Mouse (Mus musculus) left cerebral cortex, postnatal 14 days (tissue): Measurements from ENCODE around the gene Cand2. TPM values are rescaled to one million over a fixed set of nuclear protein-coding genes. Genes with fewer than 3 reads are reported as not detected.
"Not testable (repeated sequence)": the region's sequence is repeated elsewhere in the genome, so short reads cannot be mapped to it uniquely, and the experiment has no call there.

Experiments used
- DNase-seq, 2 experiments: peaks; one replicate each; pipeline ENCODE4 v3.0.0; 2021 to 2022; ENCODE audit warnings: low spot score in 2 of 2, mixed read lengths in 1 of 2
- intact Hi-C: fragments of 180-260 bp; cut with DNase I; formaldehyde crosslinking; loops from one replicate; pipeline ENCODE4 v1.15.1; 2025
- total RNA-seq, 2 experiments: library from RNA; stranded (reverse); gene quantifications; 2 replicates each; pipeline ENCODE4 v1.2.3; 2021

Cand2 gene
- total RNA-seq, 2 experiments from 2014 or later: 2.0 to 2.6 TPM

- intact Hi-C loops: no loop called here
- no peak for DNase-seq
Observed at GRCm38 (mm10) chr6:115815041-115815440, 40.7 kb downstream of the Cand2 start.

- no peak for DNase-seq
- intact Hi-C loops: no loop called here
Observed at GRCm38 (mm10) chr6:115818129-115818528, 43.8 kb downstream of the Cand2 start.

DNA sequence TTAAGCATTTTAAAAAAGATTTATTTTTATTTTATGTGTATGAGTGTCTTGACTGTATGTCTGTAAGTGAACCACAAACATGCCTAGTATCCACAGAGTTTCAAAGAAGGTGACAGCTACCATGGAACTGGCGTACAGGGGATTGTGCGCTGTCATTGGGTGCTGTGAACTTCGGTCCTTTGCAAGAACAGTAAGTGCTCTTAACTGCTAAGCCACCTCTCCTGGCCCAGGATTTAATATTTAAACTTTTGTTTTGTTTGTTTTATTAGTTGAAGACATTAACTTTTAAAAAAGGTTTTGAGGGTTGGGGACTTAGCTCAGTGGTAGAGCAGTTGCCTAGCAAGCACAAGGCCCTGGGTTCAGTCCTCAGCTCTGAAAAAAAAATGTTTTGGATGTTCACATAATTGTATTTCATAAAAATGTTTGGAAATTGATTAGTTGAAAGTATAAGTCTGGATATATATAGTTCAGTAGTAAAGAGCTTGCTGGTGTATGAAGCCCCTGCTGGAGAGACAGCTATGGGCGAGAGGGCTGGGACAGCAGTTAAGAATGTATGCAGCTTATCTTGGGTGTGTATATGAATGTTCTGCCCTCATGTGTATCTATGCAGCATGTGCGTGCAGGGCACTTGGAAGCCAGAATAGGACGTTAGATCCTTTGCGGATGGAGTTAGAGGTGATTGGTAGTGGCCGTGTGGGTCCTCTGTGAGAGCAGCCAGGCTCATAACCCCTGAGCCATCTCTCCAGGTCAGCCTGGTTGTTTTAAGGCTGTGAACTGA is 47.1 kb downstream of the Cand2 start:
- intact Hi-C loops: no loop called here
- no peak for DNase-seq

GRCm38 (mm10) chr6:115823850-115824464 is 49.6 kb downstream of the Cand2 start:
- intact Hi-C loops: not testable (repeated sequence)
- DNase-seq: peak in 1 of 2 experiments; percentile 29

- intact Hi-C loops: no loop called here
- no peak for DNase-seq
Observed at GRCm38 (mm10) chr6:115830779-115831601, 56.7 kb downstream of the Cand2 start.

GRCm38 (mm10) chr6:115832152-115832850 is 58.0 kb downstream of the Cand2 start:
- intact Hi-C loops: no loop called here

DNA sequence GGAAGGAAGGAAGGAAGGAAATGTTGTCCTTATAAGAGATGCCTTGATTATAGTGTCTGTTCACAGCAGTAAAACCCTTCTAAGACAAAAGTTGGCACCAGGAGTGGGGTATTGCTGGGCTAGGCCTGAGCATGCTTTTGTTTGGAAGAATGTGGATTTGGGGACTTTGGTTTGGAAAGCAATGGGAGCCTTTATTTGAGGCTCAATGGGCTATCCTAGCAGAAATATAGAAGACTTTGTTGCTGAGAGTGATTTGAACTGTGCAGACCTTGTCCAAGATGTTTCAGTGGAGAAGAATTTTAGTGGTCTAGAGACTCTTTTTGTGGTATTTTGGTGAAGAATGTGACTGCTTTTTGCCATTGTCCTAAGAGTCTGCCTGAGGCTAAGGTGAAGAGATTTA is 59.5 kb downstream of the Cand2 start:
- no peak for DNase-seq
- intact Hi-C loops: no loop called here

More at GRCm38 (mm10) chr6:115832152-115832850, 58.0 kb downstream of the Cand2 start:
- no peak for DNase-seq

DNA sequence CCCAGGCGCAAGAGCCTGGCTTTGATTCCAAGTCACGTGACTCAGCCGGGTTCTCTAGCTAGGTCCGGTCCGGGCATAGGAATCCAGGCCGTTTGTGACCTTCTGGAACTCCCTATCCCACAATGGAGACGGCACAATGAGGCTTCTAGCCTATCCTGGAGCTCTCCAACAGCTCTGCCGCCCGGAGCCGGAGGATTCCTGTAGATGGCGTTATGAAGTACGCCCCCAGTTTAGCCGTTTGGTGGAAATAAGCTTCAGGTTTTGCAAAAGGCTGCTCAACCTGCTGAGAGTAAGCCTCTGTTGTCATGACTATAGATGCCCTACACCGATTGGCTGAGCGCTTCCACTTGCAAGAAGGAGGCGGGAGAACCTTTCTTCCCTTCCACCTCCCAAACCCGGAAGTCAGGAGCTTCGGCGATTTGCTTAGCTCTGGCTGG is 63.8 kb downstream of the Cand2 start, which contains the start of gene Efcab12:
TSS of gene Efcab12 (minus strand) at position 252 of the 437 bp plus-strand sequence.
- intact Hi-C loops: no loop called here
- peak; percentile 78 to 90 for DNase-seq

GRCm38 (mm10) chr6:115838745-115839144 is 64.4 kb downstream of the Cand2 start:
- intact Hi-C loops: no loop called here

DNA sequence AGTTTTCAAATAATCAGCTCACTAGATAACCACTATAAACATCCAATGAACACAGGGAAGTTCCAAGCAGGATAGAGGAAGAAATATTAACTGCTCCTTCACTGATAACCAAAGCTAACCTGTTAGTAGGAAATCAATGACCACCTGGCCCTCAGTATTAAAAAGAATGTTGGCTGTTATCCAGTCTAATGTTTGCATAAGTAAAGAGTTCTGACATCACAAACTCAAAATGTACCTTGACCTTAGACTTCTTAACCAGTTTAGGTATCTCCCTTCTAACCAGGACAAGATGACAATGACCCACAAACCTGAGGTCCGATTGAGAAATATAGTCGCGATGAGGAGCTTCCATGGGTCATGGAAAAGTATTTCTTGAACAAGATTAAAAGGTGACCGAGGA is 70.7 kb downstream of the Cand2 start:
- intact Hi-C loops: no loop called here
- no peak for DNase-seq

More at GRCm38 (mm10) chr6:115838745-115839144, 64.4 kb downstream of the Cand2 start:
- DNase-seq: no peak

- intact Hi-C loops: no loop called here
- DNase-seq: peak; percentile 69 to 77
Observed at GRCm38 (mm10) chr6:115846640-115847411, 72.5 kb downstream of the Cand2 start.

DNA sequence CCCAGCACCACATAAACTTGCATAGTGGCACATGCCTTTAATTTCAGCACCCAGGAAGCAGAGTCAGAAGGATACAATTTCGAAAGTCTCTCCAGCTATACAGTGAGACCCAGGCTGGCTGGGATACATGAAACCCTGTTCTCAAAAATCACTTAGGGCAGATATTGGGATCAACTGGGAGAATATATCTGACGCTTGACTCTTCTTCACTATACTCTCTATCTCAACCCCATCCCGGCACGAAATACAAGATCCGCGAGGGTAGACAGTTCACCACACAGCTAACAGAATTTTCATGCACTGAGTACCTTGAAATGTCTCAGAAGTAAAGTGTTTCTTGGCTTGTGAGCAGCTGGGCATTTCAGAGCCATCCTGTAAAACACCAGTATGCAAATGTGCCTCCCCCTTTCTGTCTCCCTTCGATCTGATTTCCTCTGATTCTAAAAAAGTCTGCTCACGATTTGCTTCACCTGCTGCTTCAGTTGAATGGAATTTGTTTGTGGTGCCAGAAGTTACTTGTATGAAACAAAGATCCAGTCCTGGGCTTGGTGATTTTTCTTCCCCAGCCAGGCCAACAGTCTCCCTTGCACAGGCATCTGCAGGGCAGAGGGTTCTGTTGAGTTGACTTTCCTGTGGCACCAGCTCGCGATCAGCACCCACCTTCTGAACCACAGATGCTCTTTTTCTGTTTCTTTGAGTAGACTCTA is 74.4 kb downstream of the Cand2 start:
- intact Hi-C loops: no loop called here

GRCm38 (mm10) chr6:115852446-115853090 is 78.2 kb downstream of the Cand2 start:
- intact Hi-C loops: loop anchor here (5.0 kb wide), 1 partner anchor 140 kb away; no protein-coding TSS in a partner anchor
- DNase-seq: no peak

More for the DNA sequence above, 74.4 kb downstream of the Cand2 start:
- DNase-seq: no peak

GRCm38 (mm10) chr6:115853091-115853813 is 78.9 kb downstream of the Cand2 start, which contains the start of the genes Mbd4 and Ift122:
TSS of gene Mbd4 (minus strand) at chr6:115853371.
TSS of gene Ift122 (plus strand) at chr6:115853470.
- intact Hi-C loops: loop anchor here (5.0 kb wide), 1 partner anchor 139 kb away; no protein-coding TSS in a partner anchor
- peak; percentile 98 to 99 for DNase-seq

DNA sequence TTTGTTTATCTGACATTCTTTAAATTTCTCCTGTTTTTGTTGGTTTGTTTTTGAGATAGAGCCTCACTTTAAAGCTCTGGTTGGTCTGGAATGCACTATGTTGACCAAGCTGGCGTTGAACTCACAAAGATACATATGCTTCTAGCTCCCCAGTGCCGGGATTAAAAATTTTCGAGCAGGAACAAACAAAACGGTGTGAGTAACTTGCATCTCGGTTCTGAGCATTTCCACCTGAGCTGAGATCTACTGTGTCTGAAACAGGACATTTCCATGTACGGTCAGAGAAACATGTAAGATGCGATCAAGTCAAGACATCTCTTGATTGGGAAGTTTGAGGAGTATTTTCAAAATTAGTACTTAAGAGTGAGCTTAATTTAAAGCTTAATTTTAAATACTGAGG is 79.6 kb downstream of the Cand2 start:
- DNase-seq: no peak
- intact Hi-C loops: loop anchor here (5.0 kb wide), 1 partner anchor 138 kb away; no protein-coding TSS in a partner anchor

- intact Hi-C loops: loop anchor here (5.0 kb wide), 1 partner anchor 138 kb away; no protein-coding TSS in a partner anchor
Observed at GRCm38 (mm10) chr6:115854432-115854831, 80.1 kb downstream of the Cand2 start.

More at GRCm38 (mm10) chr6:115854432-115854831, 80.1 kb downstream of the Cand2 start:
- DNase-seq: no peak
